Comparison of ENCODE assay signal across 13 mouse cellular contexts in the genomic region with DNA sequence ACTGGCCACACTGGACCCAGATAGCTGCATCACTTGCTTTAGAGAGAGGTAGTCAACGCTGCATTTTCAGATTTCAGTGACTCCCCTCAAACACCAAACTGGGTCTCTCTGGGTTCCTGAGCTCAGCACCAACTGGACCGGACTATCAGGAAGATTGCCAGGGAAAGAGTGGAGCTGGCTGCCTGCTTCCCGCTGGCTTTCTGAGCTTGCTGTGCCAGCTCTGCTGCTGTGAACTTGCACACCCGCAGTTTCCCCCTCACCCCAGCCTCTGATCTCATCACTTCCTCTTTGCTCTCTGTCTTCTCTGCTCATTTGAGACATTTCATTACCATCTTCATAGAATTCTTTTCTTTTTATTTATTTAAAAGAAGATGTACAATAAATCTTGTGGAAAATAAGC. TPM values are rescaled to one million over a fixed set of nuclear protein-coding genes. Genes with fewer than 3 reads are reported as not detected.
A peak's percentile ranks its signal among the peaks of the same experiment; 100 is the strongest.
DNase-seq lines count a peak whose midpoint lies in the region; ATAC-seq and TF ChIP-seq lines count a peak whose summit lies in the region.
"Had no signal": no experiment of that assay in that cellular context is flagged by ENCODE, and none has a peak within 500 bp of the region (broad histone marks: within the 10 kb centered on the region; RNA-seq: fewer than 3 reads in every experiment).

No protein-coding gene starts in this region.

- no peak for TF ChIP-seq CTCF in spleen, adult 2 months (IDR thresholded peaks at IDR 0.05; ENCODE audit: extremely low read depth, insufficient read depth, insufficient read length, insufficient replicate concordance)

- H3K9ac ChIP-seq in liver, embryonic 11.5 days (ENCODE audit: low read depth, low read length), result no peak overlapping the region
- H3K9ac ChIP-seq: embryonic facial prominence, embryonic 13.5 days; liver, embryonic 15.5 days; neural tube, embryonic 12.5 days had no signal

- H3K36me3 ChIP-seq in spleen, adult 2 months (ENCODE audit: control insufficient read depth, insufficient read depth, low read length), result no peaks in the 10 kb centered on the region
- H3K36me3 ChIP-seq in liver, embryonic 11.5 days (ENCODE audit: control insufficient read depth, insufficient read depth, low read length), result no peaks in the 10 kb centered on the region
- H3K36me3 ChIP-seq: embryonic facial prominence, embryonic 13.5 days; liver, embryonic 15.5 days; neural tube, embryonic 12.5 days had no signal

- H3K4me1 ChIP-seq in spleen, adult 2 months (ENCODE audit: control insufficient read depth, insufficient read depth, insufficient read length), result peaks cover 6% of the 10 kb centered on the region; the same call in 1 of the 2 replicates
- H3K4me1 ChIP-seq in liver, embryonic 11.5 days (replicated peaks; ENCODE audit: control insufficient read depth, insufficient read depth, low read length), result no peaks in the 10 kb centered on the region
- H3K4me1 ChIP-seq: embryonic facial prominence, embryonic 13.5 days; liver, embryonic 15.5 days; neural tube, embryonic 12.5 days had no signal

- H3K9me3 ChIP-seq in liver, embryonic 11.5 days (ENCODE audit: control insufficient read depth, low read length), result no peaks in the 10 kb centered on the region
- H3K9me3 ChIP-seq: embryonic facial prominence, embryonic 13.5 days; liver, embryonic 15.5 days; neural tube, embryonic 12.5 days had no signal

- H3K4me2 ChIP-seq in liver, embryonic 11.5 days, result no peak overlapping the region
- H3K4me2 ChIP-seq: embryonic facial prominence, embryonic 13.5 days; liver, embryonic 15.5 days; neural tube, embryonic 12.5 days had no signal

- WGBS in spleen, adult 2 months, result 26% methylated on average over 4 of the region's 4 CpGs
- WGBS in liver, embryonic 11.5 days, result 53% methylated on average over 4 of the region's 4 CpGs

- H3K27me3 ChIP-seq in spleen, adult 2 months (ENCODE audit: control insufficient read depth, insufficient read depth, low read length), result no peaks in the 10 kb centered on the region
- no peaks in the 10 kb centered on the region for H3K27me3 ChIP-seq in liver, embryonic 11.5 days (replicated peaks; ENCODE audit: control insufficient read depth, insufficient read depth, low read length)
- H3K27me3 ChIP-seq: embryonic facial prominence, embryonic 13.5 days; liver, embryonic 15.5 days; neural tube, embryonic 12.5 days had no signal

- ATAC-seq in hematopoietic stem cell, adult 5-6 weeks (replicated peaks in 1 of 2; ENCODE audit: insufficient read depth in 1 of 2, low FRiP score in 2 of 2, low TSS enrichment in 1 of 2, low read depth in 1 of 2, poor library complexity in 2 of 2, severe bottlenecking in 2 of 2), result peak; percentile 65 to 75; a peak in 3 of 4 replicates
- ATAC-seq in liver, embryonic 11.5 days (replicated peaks; ENCODE audit: low FRiP score), result no peak

- peak; percentile 13 for DNase-seq in adrenal gland, postnatal 14 days
- DNase-seq in adrenal gland, postnatal 4 days (ENCODE audit: low spot score in 2 of 2), result no peak
- DNase-seq in spleen, adult 2 months (ENCODE audit: low read depth in 1 of 2, low spot score in 2 of 2), result peak in 1 of 2 experiments; percentile 42
- DNase-seq in spleen, adult 12 weeks (ENCODE audit: low spot score), result no peak
- peak; percentile 46 to 55 for DNase-seq in thymus, postnatal 36 days
- no peak for DNase-seq in kidney, adult 9 months
- DNase-seq in liver, embryonic 11.5 days (ENCODE audit: low spot score), result no peak
- DNase-seq: layer of hippocampus, postnatal 36 days had no signal

- no peak for TF ChIP-seq POLR2A in spleen, adult 2 months (IDR thresholded peaks at IDR 0.05; ENCODE audit: low read depth, low read length)

- no peak overlapping the region for H3K4me3 ChIP-seq in spleen, adult 2 months (ENCODE audit: extremely low read depth, insufficient read depth, insufficient read length)
- no peak overlapping the region for H3K4me3 ChIP-seq in liver, embryonic 11.5 days (ENCODE audit: low read depth, low read length)
- H3K4me3 ChIP-seq: embryonic facial prominence, embryonic 13.5 days; liver, embryonic 15.5 days; neural tube, embryonic 12.5 days had no signal

- peak overlapping the region; percentile 30; the same call in 1 of the 2 replicates for H3K27ac ChIP-seq in spleen, adult 2 months (ENCODE audit: insufficient read depth, low read length)
- H3K27ac ChIP-seq in liver, embryonic 11.5 days (ENCODE audit: low read depth, low read length), result no peak overlapping the region
- H3K27ac ChIP-seq: embryonic facial prominence, embryonic 13.5 days; liver, embryonic 15.5 days; neural tube, embryonic 12.5 days had no signal

RNA-seq across cellular contexts. Expression of a gene that starts 44.2 kb away (rescaled TPM):
- 66.8 and 69.3 TPM in 2 replicates for total RNA-seq in adrenal gland, postnatal 14 days (2021)
- total RNA-seq in adrenal gland, postnatal 4 days (2021), result 10 to 100 TPM; 50.0 to 54.8 TPM
- polyA plus RNA-seq in spleen, adult 2 months (2012; rRNA removed), result 7.9 and 8.2 TPM in 2 replicates
- total RNA-seq in hematopoietic stem cell, adult 5-6 weeks (2017), result 63.7 and 70.6 TPM in 2 replicates
- polyA plus RNA-seq in liver, embryonic 11.5 days (2014; fragmentation: Nextera tagmentation; extraction: Ambion mirVana), result 26.2 and 33.0 TPM in 2 replicates

RNA-seq across cellular contexts. Expression of a gene that starts 51.1 kb away (rescaled TPM):
- not detected in 2 replicates for total RNA-seq in adrenal gland, postnatal 14 days (2021)
- not detected for total RNA-seq in adrenal gland, postnatal 4 days (2021)
- polyA plus RNA-seq in spleen, adult 2 months (2012; rRNA removed), result 0.07 TPM in 1 of 2 replicates, not detected in the other
- total RNA-seq in hematopoietic stem cell, adult 5-6 weeks (2017), result 1.0 TPM in 1 of 2 replicates, not detected in the other
- polyA plus RNA-seq in liver, embryonic 11.5 days (2014; fragmentation: Nextera tagmentation; extraction: Ambion mirVana), result not detected in 2 replicates
- total RNA-seq: gastrocnemius, adult 18-20 months; layer of hippocampus, postnatal 36 days had no signal
- polyA plus RNA-seq: embryonic facial prominence, embryonic 13.5 days; liver, embryonic 15.5 days; neural tube, embryonic 12.5 days had no signal

Comparison
In these comparisons a context has a peak if more than half of its experiments do, and no peak if none do; other contexts are left out.
1. DNase-seq: peak in adrenal gland, postnatal 14 days (single experiment) and thymus, postnatal 36 days (2 of 2); none in adrenal gland, postnatal 4 days (0 of 2), spleen, adult 12 weeks (single experiment), kidney, adult 9 months (single experiment) and liver, embryonic 11.5 days (single experiment).